Mouse (Mus musculus) frontal cortex, postnatal 25 days (tissue): ENCODE measurements at regions not wholly inside any gene's neighbourhood (a gene's known extent, or its start where the extent isn't known, plus 50 kb on each side); places are given as distances from the start of the nearest gene placed in this dataset.

Experiments
- DNase-seq, 2 experiments: peaks; one replicate each; pipeline ENCODE4 v3.0.0; 2022; ENCODE audit warnings: low spot score in 2 of 2

DNA sequence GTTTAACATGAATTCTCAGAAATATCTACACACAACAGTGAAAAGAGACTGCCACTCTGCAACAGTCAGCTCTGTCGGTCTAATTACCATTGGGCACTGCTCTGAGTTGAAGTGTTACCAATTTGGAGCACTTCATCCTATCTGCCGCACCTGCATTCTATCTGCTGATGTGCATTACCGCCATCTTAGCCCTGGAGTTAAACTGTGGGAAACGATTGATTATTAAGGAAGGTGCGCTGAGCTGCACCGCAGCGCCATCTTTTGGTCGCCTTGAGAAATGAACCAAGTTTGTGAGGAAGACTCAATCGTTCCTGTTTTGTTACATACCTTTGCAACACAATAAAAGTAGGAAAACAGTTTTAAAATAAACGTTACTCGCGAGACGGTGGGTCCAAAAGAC is 110.5 kb downstream of the Rergl start:
- DNase-seq, result peak; percentile 30 to 46

DNA sequence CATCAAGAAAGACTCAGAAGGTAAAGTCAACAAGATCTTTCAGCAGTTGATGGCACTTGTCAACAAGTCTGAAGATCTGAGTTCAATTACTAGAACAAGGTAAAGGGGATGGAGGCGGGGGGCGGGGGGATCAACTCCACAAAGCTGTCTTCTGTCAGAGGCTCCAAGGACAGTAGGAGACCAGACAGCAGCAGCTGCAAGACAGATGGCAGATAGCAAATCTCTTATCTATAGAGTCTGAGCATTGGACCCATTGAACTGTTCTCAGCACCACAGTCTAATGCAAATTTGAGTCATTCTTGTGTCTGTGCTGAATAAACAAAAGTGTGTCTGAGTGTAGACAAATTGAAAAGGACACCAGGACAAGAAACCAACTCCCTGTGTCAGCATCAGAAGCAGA is 150.8 kb downstream of the Rergl start:
- no peak for DNase-seq

DNA sequence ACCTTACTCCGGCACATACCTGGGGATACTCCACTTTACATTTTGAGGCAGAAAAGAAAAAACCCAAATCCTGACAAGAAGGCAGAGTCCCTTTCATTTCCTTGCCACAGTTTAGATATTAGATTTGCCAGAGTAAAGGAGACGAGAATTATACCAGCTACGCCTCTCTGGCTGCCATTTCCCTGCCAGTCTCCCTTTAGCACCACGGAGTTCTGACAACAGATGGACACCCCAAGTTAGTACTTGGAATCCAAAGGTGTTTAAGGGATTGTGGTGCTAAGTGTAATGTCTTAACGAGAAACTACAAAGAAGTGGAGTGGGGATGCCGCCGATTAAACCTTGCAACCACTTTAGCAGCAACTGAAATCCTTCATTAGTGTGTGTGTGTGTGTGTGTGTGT is 176.6 kb downstream of the Rergl start:
- DNase-seq, result no peak

DNA sequence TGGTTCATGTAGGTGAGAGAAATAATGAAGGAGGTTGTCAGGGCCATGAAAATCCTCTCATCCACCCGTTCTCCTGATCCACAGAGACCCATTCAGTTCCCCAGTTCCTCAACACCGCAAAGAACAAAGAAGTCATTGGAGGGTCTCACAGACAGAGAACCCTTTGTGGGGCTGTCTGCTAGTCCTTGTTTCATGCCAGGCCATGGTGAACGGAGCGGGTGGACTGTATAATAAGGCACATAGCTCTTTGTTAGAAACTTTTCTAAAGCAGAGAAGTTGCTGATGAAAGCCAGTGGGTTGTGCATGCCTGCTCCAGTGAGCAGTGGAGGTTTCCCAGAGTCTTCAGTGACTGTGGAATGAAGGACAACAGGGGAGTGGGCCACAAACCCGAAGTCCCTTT is 194.1 kb downstream of the Rergl start:
- no peak for DNase-seq

DNA sequence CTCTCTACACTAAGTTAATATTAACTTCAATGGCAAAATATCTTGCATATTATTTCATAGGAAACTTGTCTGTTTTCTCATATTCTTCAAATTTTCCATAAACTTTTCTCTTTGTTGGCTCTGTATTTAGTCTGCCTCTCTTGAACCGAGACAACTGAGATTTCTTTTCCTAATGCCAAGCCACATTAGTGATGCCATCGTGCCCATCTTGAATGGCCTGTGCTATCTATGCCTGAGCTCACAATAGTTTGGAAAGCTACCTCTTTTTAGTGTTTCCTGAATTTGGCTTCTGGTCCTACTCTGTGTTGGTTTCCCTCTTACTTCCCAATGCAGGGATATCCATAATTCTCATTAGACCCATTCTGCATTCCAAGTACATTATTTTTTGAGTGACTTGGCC is 197.5 kb downstream of the Rergl start:
- no peak for DNase-seq

DNA sequence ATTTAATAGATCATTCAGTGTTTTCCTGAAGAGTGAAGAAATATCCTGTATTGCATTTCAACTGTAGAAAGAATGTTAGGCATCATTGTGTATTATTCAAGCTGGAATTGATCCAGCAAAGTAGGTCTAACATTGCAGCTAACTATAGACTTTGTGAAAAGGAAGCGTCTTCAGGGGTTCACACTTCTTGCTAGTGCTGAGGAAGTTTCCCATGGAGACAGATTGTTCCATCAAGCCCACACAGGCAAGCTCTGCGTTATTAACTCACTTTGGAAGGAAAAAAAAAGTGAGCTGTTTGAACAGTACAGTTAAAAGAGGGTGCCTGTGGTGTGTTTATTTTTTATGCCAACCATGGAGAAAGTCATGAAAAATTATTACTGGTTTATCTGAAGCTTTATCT is 206.1 kb downstream of the Rergl start:
- no peak for DNase-seq

DNA sequence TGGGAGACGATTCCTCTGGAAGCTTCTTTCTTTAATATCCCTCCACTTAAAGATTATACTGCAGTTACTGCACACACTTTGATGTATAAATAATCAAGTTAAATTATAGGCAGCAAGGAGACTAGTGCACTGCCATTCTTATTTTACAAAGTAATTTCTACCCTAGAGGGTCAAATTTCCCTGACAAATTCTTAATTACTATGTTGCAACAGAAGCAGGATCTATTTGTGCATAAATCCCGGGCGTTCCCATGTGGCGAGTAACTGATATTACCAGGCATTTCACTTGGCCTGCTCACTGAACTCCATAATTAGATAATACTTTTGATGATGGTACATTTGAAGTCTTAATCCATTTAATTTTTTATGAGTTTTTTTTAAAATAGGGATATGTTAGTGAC is 222.7 kb downstream of the Rergl start:
- DNase-seq, result no peak

DNA sequence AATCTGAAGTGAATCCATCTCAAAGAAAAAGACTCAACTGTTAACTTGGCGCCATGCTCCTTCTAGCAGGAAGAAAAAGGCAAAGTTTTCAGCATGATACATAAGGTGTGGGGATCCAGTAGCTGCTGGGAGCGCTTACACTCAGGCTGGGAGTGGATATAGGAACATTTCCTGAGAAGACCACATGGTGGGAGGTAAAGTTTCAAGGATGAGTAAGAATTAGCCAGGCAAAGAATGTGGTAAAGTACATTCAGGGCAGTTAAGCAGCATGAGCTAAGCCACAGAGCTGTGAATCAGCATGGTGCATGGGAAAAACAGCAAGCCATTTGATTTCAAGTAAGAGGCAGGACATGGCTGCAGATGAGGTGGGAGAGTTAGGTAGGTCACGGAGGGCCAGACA is 226.3 kb downstream of the Rergl start:
- DNase-seq, result no peak

DNA sequence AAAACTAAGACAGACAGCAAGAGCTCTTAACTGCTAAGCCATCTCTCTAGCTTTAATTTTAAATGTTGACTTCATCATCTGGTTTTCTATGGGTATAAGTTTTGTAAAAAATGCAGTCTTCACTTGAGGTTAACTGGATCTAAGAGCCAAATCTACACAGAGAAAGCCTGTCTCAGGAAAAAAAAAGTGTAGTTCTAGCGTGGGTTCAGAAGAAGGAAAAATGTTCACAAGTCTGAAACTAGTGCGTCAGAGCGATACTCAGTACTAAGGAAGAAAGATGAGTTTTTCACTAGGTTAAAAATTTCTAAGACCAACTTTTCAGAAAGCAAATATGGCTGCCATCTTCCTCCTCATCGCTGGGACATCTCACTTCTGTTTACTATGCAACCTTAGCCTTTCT is 248.1 kb downstream of the Rergl start:
- no peak for DNase-seq

DNA sequence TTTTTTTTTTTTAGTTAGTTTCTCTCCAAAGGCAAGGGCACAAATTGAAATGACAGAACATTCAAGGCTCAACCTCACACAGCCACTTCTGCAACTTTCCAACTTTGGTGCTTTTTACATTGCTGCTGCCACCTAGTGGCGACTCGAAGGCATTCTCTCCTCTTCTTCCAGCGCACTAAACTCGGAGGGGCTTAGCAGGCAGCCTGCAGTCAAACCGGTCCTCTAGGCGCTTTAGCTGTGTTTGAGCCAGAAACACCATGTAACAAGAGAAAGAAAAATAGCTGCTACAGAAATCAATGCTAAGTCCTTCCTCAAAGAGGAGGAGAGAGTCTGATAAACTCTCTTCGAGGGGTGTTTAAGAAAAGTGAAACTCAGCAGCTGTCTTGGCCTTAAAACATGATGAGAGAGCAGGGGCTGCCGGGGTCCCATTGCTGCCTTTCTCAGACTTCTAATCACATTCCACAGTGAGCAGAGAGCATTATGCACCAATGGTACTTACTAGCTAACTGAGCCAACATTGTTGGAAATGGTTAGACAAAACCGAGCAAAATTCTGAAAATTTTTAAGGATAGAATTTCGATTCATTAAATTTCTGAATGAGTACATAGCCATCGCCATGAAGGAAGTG is 252.7 kb downstream of the Rergl start:
- peak; percentile 17 to 38 for DNase-seq

DNA sequence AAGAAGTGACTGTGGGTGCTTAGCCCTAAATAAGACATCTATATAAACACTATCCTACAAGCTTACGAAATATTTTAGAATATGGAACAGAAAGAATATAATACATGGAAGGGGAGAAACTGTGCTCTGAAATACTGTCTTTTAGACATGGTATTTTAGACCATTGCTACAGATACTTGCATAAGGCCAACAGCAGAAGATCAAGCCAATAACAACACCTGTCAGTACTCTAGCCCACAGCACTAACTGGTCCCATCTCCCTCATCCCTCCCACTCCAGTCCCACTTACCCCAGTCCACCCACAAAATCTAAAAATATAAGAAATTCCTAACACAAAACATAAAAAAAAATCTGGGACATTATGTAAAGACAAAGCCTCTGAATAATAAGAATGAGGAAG is 275.6 kb downstream of the Rergl start:
- DNase-seq, result no peak

DNA sequence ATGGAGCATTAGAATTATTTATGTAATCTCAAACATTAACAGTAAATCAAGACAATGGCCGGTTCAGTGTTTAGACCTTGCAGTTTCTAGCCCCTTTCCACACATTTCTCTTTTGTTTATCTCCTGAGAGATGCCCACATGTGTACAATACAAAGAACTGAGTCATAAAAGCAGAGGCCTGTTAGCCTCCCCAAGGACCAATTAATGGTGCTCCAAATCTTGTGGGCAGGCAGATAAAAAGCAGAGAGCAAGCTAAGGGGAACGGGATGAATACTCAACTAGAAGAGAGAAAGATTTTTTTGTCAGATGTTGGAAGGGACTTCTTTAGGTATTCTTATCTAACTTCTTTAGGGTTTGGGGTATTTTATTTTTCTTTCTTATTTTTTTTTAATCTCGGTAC is 287.3 kb downstream of the Rergl start:
- no peak for DNase-seq

DNA sequence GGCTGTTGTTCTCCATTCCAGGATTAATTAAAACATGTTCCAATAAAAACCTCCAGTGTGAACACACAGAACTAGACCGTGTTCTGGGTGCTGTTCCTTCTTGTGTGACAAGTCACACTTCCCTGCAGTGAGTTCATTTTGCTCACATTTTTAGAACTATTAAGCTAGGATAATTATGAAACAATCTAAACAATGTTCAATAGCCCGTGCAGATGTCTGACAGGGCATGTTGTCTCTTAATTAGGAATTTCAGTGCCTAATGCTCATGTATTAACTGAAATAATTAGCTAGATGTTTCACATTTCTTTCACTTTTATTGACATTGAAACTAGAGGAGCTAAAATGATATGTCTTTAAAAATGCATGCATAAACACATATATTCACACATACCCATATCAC is 291.5 kb downstream of the Rergl start:
- DNase-seq, result no peak

DNA sequence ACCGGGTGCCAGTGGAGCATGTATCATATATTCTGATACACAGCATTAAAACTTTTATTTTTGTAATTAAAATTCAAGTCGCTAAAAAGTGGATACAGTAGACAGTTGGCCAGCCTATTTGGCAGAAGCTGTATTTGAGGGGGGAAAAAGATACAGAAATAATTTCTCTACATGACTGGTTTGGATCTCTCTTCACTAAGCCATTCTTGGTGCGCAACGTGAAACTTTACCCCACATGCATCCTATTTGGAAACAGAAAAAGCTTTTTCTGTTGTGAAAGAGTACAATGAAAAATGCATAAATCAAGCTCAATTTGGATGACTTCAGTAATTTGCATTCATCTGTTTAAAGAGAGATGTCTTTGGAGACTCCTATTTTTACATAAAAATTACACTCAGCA is 303.2 kb downstream of the Rergl start:
- no peak for DNase-seq

DNA sequence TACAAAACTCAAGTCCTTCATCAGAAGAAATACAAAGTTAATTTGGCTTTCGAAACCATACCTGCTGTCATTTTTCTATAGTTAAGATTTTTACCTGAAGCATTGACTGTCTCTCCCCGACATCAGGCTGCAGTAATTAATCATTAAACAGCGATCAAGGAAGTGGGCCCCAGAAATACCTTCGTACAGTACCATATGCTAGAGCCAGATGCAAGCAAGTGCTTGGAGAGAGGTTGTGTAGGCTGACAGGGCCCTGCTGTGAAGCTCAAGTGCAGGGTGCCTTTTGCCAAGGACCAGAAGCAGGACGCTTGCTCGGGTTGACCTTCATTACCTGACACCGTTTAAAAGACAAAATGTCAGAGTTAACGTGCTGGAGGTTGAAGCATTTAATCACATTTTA is 315.3 kb downstream of the Rergl start:
- no peak for DNase-seq

DNA sequence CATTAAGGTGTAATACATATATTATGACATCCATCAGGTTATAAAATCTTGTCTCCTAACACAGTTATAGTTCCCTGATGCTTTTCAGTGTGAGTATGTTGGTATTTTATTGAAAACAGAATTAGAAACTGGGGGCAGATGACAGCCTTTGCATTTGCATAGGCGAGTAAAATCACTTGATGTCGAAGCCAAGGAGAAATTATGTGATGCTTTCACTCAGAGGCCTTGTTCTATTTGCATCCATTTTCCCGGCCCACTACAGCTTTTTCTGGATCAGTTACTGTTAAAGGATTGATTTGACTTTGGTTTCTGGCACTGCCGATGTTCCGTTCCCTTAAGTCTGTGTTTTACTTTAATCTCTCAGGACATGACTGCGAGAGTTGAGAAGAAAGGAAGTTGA is 341.4 kb downstream of the Rergl start:
- no peak for DNase-seq

DNA sequence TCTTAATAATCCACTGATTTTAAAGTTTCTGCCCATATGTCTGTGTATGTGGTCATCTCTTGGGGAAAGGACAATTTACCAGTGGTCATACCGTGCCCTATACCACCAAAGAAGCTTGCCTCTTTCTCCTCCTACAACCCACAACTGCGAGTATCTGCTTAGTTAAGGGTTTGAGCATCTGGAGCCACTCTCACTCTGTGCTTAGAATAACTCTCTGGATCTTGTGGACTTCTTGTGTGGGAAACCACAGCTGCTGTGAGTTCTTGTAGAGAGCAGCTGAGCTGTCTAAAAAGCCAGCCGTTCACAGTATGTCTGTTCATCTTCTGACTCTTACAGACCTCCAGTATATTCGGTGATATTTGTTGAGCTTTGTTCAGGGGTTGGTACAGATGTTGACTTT is 342.0 kb downstream of the Rergl start:
- peak in 1 of 2 experiments; percentile 10 for DNase-seq

DNA sequence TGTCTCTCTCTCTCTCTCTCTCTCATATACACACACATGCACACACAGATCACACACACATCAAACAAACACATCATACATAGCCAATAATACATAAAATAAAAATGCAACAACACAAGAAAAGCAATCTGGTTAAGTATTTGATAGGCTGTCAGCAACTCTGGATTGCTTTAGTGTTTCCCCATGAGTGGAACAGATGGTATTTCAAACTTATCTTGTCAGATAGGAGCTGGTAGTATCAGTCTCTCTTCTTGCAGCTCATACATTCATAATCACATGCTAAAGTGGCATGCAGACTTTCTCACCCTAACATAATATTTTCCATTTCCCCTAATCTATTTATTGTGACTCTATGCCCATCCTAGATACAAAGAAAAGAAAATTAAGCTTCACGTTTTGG is 347.0 kb downstream of the Rergl start:
- no peak for DNase-seq

DNA sequence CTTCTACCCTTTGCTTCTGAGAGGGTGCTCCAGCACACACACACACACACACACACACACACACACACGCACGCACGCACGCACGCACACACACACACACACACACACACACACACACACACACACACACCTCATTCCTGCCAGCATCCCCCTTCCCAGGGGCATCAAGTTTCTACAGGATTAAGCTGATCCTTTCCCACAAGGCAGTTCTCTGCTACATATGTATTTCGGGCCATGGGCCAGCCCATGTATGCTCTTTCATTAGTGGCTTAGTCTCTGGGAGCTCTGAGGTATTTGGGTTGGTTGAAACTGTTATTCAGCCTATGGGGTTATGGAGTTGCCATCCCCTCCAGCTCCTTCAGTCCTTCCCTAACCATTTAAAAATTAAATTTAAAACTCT is 366.1 kb downstream of the Rergl start:
- DNase-seq, result no peak

DNA sequence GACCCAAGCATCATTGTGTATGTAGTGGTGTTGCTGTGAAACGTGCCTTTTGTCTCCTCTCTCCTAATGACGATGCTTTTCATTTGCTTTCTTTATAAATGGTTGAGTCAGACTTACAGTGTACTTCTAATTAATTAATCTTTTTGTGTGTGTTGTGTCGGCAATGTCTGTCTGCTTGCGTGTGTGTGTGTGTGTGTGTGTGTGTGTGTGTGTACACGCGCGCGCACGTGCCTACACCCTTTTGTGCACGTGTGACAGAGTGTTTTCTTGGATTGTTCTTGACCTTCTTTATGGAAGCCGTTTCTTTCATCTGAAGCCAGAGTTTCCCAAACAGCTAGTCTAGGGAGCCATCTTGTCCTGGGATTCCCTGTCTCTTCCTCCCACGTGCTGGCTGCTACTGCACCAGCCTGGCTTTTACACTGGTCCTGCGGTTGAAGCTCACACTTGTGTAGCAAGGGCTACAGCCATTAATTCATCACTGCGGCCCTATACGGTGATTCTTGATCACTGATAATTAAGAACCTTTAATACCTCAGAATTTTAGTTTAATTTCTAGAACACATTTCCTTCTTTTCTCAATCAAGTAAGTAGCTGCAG is 369.6 kb downstream of the Rergl start:
- no peak for DNase-seq

DNA sequence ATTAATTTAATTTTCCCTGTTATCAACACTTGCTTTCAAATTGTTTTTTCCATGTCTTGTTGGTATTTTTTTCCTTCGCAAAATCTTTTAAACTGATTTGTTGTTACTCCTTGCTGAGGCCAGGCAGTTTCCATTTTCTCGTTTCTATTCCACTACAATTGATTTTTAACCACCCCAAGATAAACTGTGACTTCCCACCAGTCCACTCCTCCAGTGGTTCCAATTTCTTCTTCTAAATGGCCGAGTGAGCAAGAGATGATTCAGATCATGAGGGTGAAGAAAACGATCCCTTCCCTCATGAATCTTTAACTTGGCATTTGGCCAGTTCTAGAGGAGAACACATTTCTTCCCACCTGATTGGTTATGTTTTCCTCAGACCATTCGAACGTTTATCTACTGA is 393.5 kb downstream of the Rergl start:
- no peak for DNase-seq

DNA sequence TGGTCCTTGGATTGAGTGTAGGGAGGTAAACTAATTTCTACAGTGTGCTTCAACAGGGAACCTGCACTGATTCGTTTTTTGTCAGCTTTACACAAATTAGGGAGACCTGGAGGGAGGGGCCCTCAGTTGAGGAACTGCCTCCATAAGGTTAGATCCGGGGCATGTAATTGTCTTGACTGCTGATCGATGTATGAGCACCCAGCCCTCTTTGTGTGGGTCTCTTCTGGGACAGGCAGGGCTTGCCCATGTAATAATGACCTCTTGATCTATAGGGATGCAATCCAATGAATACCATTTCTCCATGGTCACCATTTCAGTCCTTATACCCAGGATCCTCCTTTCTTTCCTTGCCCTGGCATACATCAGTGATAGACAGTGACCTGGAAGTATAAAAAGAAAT is 398.4 kb downstream of the Rergl start:
- no peak for DNase-seq

DNA sequence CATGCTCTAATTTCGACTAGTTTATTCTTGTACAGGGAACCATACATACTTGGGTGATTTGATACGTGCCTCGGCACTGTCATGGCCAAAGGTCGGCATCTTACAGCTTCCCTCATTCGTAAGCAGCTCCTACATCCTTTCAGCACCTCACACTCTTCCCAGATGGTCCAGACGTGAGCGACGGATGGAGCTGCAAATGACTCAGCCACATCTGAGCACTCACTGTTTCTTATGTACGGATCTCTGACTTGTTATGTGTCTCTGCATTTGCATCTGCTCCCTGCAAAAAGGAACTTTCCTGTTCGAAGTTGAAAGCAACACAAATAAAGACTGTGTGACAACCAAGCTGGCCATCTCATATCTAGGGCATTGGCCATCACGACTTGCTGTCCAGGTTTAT is 402.5 kb downstream of the Rergl start:
- DNase-seq, result no peak

DNA sequence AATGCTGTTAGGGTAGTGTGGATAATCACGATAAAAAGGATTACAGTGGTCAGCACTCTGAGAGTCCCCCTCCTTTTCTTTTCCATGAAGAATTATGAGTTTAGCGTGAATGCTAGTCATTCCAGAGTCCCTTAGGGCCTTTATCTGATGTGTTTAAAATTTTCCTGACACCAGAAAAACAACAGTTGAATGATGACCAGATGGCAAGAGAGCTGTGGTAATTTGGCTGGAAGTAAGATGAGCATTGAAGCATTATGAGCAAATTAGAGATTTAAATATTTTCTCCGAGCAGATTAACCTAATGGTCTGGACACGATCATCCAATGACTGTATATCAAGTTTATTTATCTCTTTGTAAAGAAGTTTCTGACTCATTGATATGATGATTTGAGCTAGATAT is 417.1 kb upstream of the Igbp1b start:
- no peak for DNase-seq
